Mouse (Mus musculus) CH12.LX (cell line): ENCODE results near the gene Cdh5. TPM values are rescaled to one million over a fixed set of nuclear protein-coding genes. Genes with fewer than 3 reads are reported as not detected.

Experiments used
- DNase-seq: peaks from one replicate; pipeline ENCODE4 v3.0.0-alpha.2; 2013; ENCODE audit errors: extremely low read depth
- H3K27ac ChIP-seq: 2 replicates; pipeline ENCODE4 v1.5.1; 2012; ENCODE audit warnings: low read depth, mild to moderate bottlenecking, control low read depth, moderate library complexity; ENCODE audit not compliant: insufficient read depth
- H3K27me3 ChIP-seq: replicated peaks from 2 replicates; pipeline ENCODE3; 2012; ENCODE audit warnings: inconsistent platforms
- H3K36me3 ChIP-seq, 2 experiments: replicated peaks in 1 of 2; 2 replicates each; pipeline versions ENCODE3 to v1.6.1; 2012; ENCODE audit warnings: inconsistent platforms in 1 of 2, low read length in 1 of 2, mild to moderate bottlenecking in 1 of 2, mixed read lengths in 1 of 2, moderate library complexity in 1 of 2; ENCODE audit not compliant: control insufficient read depth in 1 of 2, insufficient read depth in 1 of 2
- H3K4me1 ChIP-seq, 2 experiments: 2 replicates each; pipeline ENCODE4 v1.6.1; 2012; ENCODE audit warnings: inconsistent platforms in 1 of 2, moderate library complexity in 1 of 2; ENCODE audit not compliant: insufficient read depth in 2 of 2, control insufficient read depth in 1 of 2
- H3K4me2 ChIP-seq: 2 replicates; pipeline ENCODE4 v1.6.1; 2012; ENCODE audit warnings: low read depth, mild to moderate bottlenecking, control low read depth; ENCODE audit not compliant: poor library complexity, insufficient read depth, severe bottlenecking
- H3K4me3 ChIP-seq, 3 experiments: fragments of 150-350 bp in 1 of 3; sonication (generic) in 1 of 3; replicated peaks in 1 of 3; 2 replicates each; pipeline versions ENCODE3 to v1.5.1; 2011 to 2012; ENCODE audit warnings: low read depth in 2 of 3, low read length in 2 of 3, mild to moderate bottlenecking in 2 of 3, moderate library complexity in 2 of 3, control low read depth in 1 of 3, improper control_type of control experiment in 1 of 3, inconsistent platforms in 1 of 3, mixed read lengths in 1 of 3; ENCODE audit not compliant: poor library complexity in 1 of 3
- H3K79me2 ChIP-seq: replicated peaks from 2 replicates; pipeline ENCODE4 v1.6.1; 2012; ENCODE audit warnings: mild to moderate bottlenecking, moderate library complexity; ENCODE audit not compliant: control insufficient read depth, poor library complexity, insufficient read depth, severe bottlenecking; ENCODE audit errors: extremely low read depth
- H3K9ac ChIP-seq: 2 replicates; pipeline ENCODE4 v1.6.1; 2012; ENCODE audit warnings: low read depth, mild to moderate bottlenecking, control low read depth, moderate library complexity; ENCODE audit not compliant: insufficient read depth
- H3K9me3 ChIP-seq: replicated peaks from 2 replicates; pipeline ENCODE3; 2012; ENCODE audit warnings: low read length, inconsistent platforms, mixed read lengths
- BHLHE40 ChIP-seq: IDR thresholded peaks from 2 replicates; pipeline ENCODE4 v1.6.1; 2011; ENCODE audit warnings: mild to moderate bottlenecking, low read depth, low read length, improper control_type of control experiment
- CHD1 ChIP-seq: IDR thresholded peaks from 2 replicates; pipeline ENCODE4 v1.6.1; 2012; ENCODE audit warnings: low read depth, low read length, improper control_type of control experiment, inconsistent platforms
- CTCF ChIP-seq, 2 experiments: IDR thresholded peaks in 1 of 2; conservative IDR thresholded peaks in 1 of 2; 2 replicates each; pipeline ENCODE4 v1.5.1; 2011 to 2012; ENCODE audit warnings: low read depth in 2 of 2, low read length in 2 of 2, improper control_type of control experiment in 1 of 2, inconsistent platforms in 1 of 2, mild to moderate bottlenecking in 1 of 2, moderate library complexity in 1 of 2
- E2F4 ChIP-seq: IDR thresholded peaks from 2 replicates; pipeline ENCODE4 v1.6.1; 2011; ENCODE audit warnings: low read depth, low read length, improper control_type of control experiment; ENCODE audit not compliant: insufficient replicate concordance
- ELF1 ChIP-seq: IDR thresholded peaks from 2 replicates; pipeline ENCODE4 v1.6.1; 2014; ENCODE audit warnings: low read depth, mild to moderate bottlenecking, inconsistent platforms, low read length, improper control_type of control experiment
- ETS1 ChIP-seq: conservative IDR thresholded peaks from 2 replicates; pipeline ENCODE4 v1.6.1; 2012; ENCODE audit warnings: low read depth, mild to moderate bottlenecking, inconsistent platforms, low read length, improper control_type of control experiment, moderate library complexity
- HCFC1 ChIP-seq: IDR thresholded peaks from 2 replicates; pipeline ENCODE4 v1.6.1; 2012; ENCODE audit warnings: low read depth, mild to moderate bottlenecking, inconsistent platforms, low read length, improper control_type of control experiment
- IRF4 ChIP-seq: IDR thresholded peaks from 2 replicates; pipeline ENCODE4 v1.6.1; 2014; ENCODE audit warnings: low read depth, mild to moderate bottlenecking, inconsistent platforms, low read length, improper control_type of control experiment
- JUN ChIP-seq: IDR thresholded peaks from 2 replicates; pipeline ENCODE4 v1.6.1; 2011; ENCODE audit warnings: low read depth, mild to moderate bottlenecking, low read length, improper control_type of control experiment, moderate library complexity; ENCODE audit not compliant: insufficient read depth
- JUND ChIP-seq: conservative IDR thresholded peaks from 2 replicates; pipeline ENCODE4 v1.6.1; 2011; ENCODE audit warnings: low read depth, low read length, improper control_type of control experiment
- KAT2A ChIP-seq: IDR thresholded peaks from 2 replicates; pipeline ENCODE4 v1.6.1; 2012; ENCODE audit warnings: low read length, improper control_type of control experiment, inconsistent platforms; ENCODE audit not compliant: insufficient replicate concordance
- MAFK ChIP-seq: IDR thresholded peaks from 2 replicates; pipeline ENCODE4 v1.6.1; 2011; ENCODE audit warnings: low read length, improper control_type of control experiment; ENCODE audit not compliant: insufficient replicate concordance
- MAX ChIP-seq: IDR thresholded peaks from 2 replicates; pipeline ENCODE4 v1.6.1; 2011; ENCODE audit warnings: low read length, improper control_type of control experiment
- MEF2A ChIP-seq: IDR thresholded peaks from 2 replicates; pipeline ENCODE4 v1.6.1; 2014; ENCODE audit warnings: low read depth, mild to moderate bottlenecking, inconsistent platforms, low read length, improper control_type of control experiment, borderline replicate concordance
- MXI1 ChIP-seq: IDR thresholded peaks from 2 replicates; pipeline ENCODE4 v1.6.1; 2011; ENCODE audit warnings: mild to moderate bottlenecking, low read depth, low read length, improper control_type of control experiment
- MYC ChIP-seq: IDR thresholded peaks from 2 replicates; pipeline ENCODE4 v1.6.1; 2011; ENCODE audit warnings: low read depth, mild to moderate bottlenecking, improper control_type of control experiment, low read length
- NELFE ChIP-seq: IDR thresholded peaks from 2 replicates; pipeline ENCODE4 v1.6.1; 2011; ENCODE audit warnings: low read depth, low read length, improper control_type of control experiment
- NRF1 ChIP-seq: IDR thresholded peaks from 2 replicates; pipeline ENCODE4 v1.6.1; 2014; ENCODE audit warnings: low read depth, mild to moderate bottlenecking, inconsistent platforms, low read length, improper control_type of control experiment, moderate library complexity
- PAX5 ChIP-seq: IDR thresholded peaks from 2 replicates; pipeline ENCODE4 v1.6.1; 2012; ENCODE audit warnings: low read length, inconsistent platforms, mixed read lengths
- POLR2A ChIP-seq: IDR thresholded peaks from 2 replicates; pipeline ENCODE4 v1.6.1; 2011; ENCODE audit warnings: low read depth, mild to moderate bottlenecking, improper control_type of control experiment, low read length
- POLR2AphosphoS2 ChIP-seq: IDR thresholded peaks from 2 replicates; pipeline ENCODE4 v1.6.1; 2011; ENCODE audit warnings: low read depth, low read length, improper control_type of control experiment
- RAD21 ChIP-seq: IDR thresholded peaks from 2 replicates; pipeline ENCODE4 v1.6.1; 2011; ENCODE audit warnings: low read depth, mild to moderate bottlenecking, low read length, improper control_type of control experiment, moderate library complexity
- RCOR1 ChIP-seq: conservative IDR thresholded peaks from 2 replicates; pipeline ENCODE4 v1.6.1; 2012; ENCODE audit warnings: low read depth, mild to moderate bottlenecking, inconsistent platforms, low read length, improper control_type of control experiment
- SIN3A ChIP-seq: IDR thresholded peaks from 2 replicates; pipeline ENCODE4 v1.6.1; 2012; ENCODE audit warnings: low read length, improper control_type of control experiment, inconsistent platforms
- SMC3 ChIP-seq: IDR thresholded peaks from 2 replicates; pipeline ENCODE4 v1.6.1; 2011; ENCODE audit warnings: low read depth, low read length, improper control_type of control experiment
- TBP ChIP-seq: conservative IDR thresholded peaks from 2 replicates; pipeline ENCODE4 v1.6.1; 2011; ENCODE audit warnings: low read depth, low read length, improper control_type of control experiment
- TCF12 ChIP-seq: IDR thresholded peaks from 2 replicates; pipeline ENCODE4 v1.6.1; 2014; ENCODE audit warnings: low read depth, mild to moderate bottlenecking, inconsistent platforms, low read length, improper control_type of control experiment
- UBTF ChIP-seq: IDR thresholded peaks from 2 replicates; pipeline ENCODE4 v1.6.1; 2012; ENCODE audit warnings: low read depth, mild to moderate bottlenecking, inconsistent platforms, low read length, improper control_type of control experiment, moderate library complexity
- USF1 ChIP-seq: IDR thresholded peaks from 2 replicates; pipeline ENCODE4 v1.6.1; 2014; ENCODE audit warnings: low read depth, mild to moderate bottlenecking, inconsistent platforms, low read length, improper control_type of control experiment
- USF2 ChIP-seq: conservative IDR thresholded peaks from 2 replicates; pipeline ENCODE4 v1.6.1; 2011; ENCODE audit warnings: low read depth, low read length, improper control_type of control experiment
- ZC3H11A ChIP-seq: IDR thresholded peaks from 2 replicates; pipeline ENCODE4 v1.6.1; 2012; ENCODE audit warnings: low read depth, mild to moderate bottlenecking, inconsistent platforms, low read length, improper control_type of control experiment
- ZNF384 ChIP-seq: IDR thresholded peaks from 2 replicates; pipeline ENCODE4 v1.6.1; 2012; ENCODE audit warnings: low read depth, low read length, improper control_type of control experiment, inconsistent platforms
- dilution Hi-C: fragments of 300-500 bp; cut with MboI; formaldehyde crosslinking; loops from 2 replicates; pipeline ENCODE4 v1.14.3; 2020; ENCODE audit warnings: low sequenced_read_pairs; ENCODE audit not compliant: extremely low pct_unique_long_range_greater_than_20kb, extremely low pct_ligation_motif_present
- in situ Hi-C: fragments of 300-500 bp; cut with MboI; formaldehyde crosslinking; loops from 3 replicates; pipeline ENCODE4 v1.14.3; 2019; ENCODE audit warnings: low sequenced_read_pairs, low pct_ligation_motif_present, low pct_unique_long_range_greater_than_20kb, mixed read lengths
- polyA plus RNA-seq: library from polyadenylated mRNA; unstranded; fragments of >175 nt; gene quantifications from 2 replicates; pipeline ENCODE4 v1.2.1, GENCODE M21; 2012; ENCODE audit warnings: low read depth; ENCODE audit not compliant: insufficient read length
- total RNA-seq, 2 experiments: library from RNA; depleted of rRNA; stranded (reverse); fragments of 300-350 nt in 1 of 2; fragments of >200 nt in 1 of 2; gene quantifications; 2 replicates each; pipeline ENCODE4 v1.2.3; 2012 to 2014

The Cdh5 gene
- total and polyA plus RNA-seq, 3 experiments, result 0.25 to 1.8 (median 0.48) TPM

GRCm38 (mm10) chr8:104124534-104124933 lies 23.1 kb downstream of the Cdh5 start:
- H3K4me2 ChIP-seq, result no peak overlapping the region
- dilution Hi-C loops (no loop called here), in situ Hi-C loops (no loop called here)
- no peak overlapping the region for H3K4me3 ChIP-seq
- no peaks in the 10 kb centered on the region for H3K9me3 ChIP-seq
- H3K27me3 ChIP-seq, result no peaks in the 10 kb centered on the region
- no peak overlapping the region for H3K27ac ChIP-seq
- H3K4me1 ChIP-seq, result peaks cover 19 to 47% of the 10 kb centered on the region in 2 experiments
- no peak for DNase-seq
- TF ChIP-seq KAT2A, result no peak
- peak; percentile 62 for TF ChIP-seq RAD21
- no peak for TF ChIP-seq MEF2A
- no peak for TF ChIP-seq MAFK
- TF ChIP-seq CTCF (conservative IDR thresholded peaks at IDR 0.05 in 1 of 2, IDR thresholded peaks at IDR 0.05 in 1 of 2; ENCODE audit: low read depth in 2 of 2, low read length in 2 of 2), result peak in 1 of 2 experiments; percentile 63; a peak in 2 of 4 replicates
- TF ChIP-seq SMC3, result peak; percentile 52
- no peak for TF ChIP-seq RCOR1
- no peak for TF ChIP-seq ETS1
- no peak for TF ChIP-seq UBTF
- TF ChIP-seq ZNF384, result peak; percentile 91
- no peak for TF ChIP-seq MAX
- no peaks in the 10 kb centered on the region for H3K79me2 ChIP-seq
- H3K9ac ChIP-seq, result no peak overlapping the region
- H3K36me3 ChIP-seq, result peaks cover 0 to 5% of the 10 kb centered on the region in 2 experiments

GRCm38 (mm10) chr8:104127160-104127883 lies 25.9 kb downstream of the Cdh5 start:
- no peak overlapping the region for H3K9ac ChIP-seq
- no peaks in the 10 kb centered on the region for H3K79me2 ChIP-seq
- peaks cover 0 to 7% of the 10 kb centered on the region in 2 experiments for H3K36me3 ChIP-seq
- dilution Hi-C loops, result no loop called here
- H3K4me1 ChIP-seq, result peaks cover 19 to 67% of the 10 kb centered on the region in 2 experiments
- no peaks in the 10 kb centered on the region for H3K27me3 ChIP-seq
- H3K27ac ChIP-seq, result peak overlapping the region; percentile 74
- peak; percentile 88 for DNase-seq
- H3K4me3 ChIP-seq, result peak overlapping the region in 1 of 3 experiments; percentile 28
- in situ Hi-C loops, result no loop called here
- H3K9me3 ChIP-seq, result peaks cover 2% of the 10 kb centered on the region
- H3K4me2 ChIP-seq, result peak overlapping the region; percentile 43
- TF ChIP-seq MEF2A, result peak; percentile 98
- TF ChIP-seq ETS1, result peak; percentile 97
- peak; percentile 11; the same call in 1 of the 2 replicates for TF ChIP-seq JUN
- TF ChIP-seq ZC3H11A, result no peak
- no peak for TF ChIP-seq CHD1
- no peak for TF ChIP-seq MXI1
- no peak for TF ChIP-seq POLR2A
- TF ChIP-seq ELF1, result 0 out of 2 replicates have a peak, but pooled peaks have one; percentile 21
- TF ChIP-seq KAT2A, result no peak
- peak; percentile 51; the same call in 1 of the 2 replicates for TF ChIP-seq BHLHE40
- no peak for TF ChIP-seq MYC
- peak; percentile 94 for TF ChIP-seq TCF12
- peak; percentile 87 for TF ChIP-seq IRF4
- TF ChIP-seq SIN3A, result peak; percentile 49; the same call in 1 of the 2 replicates
- TF ChIP-seq JUND, result peak; percentile 23
- no peak for TF ChIP-seq USF2
- no peak for TF ChIP-seq E2F4
- TF ChIP-seq HCFC1, result peak; percentile 50
- TF ChIP-seq TBP, result 0 out of 2 replicates have a peak, but pooled peaks have one; percentile 31
- peak; percentile 24; the same call in 1 of the 2 replicates for TF ChIP-seq NELFE
- no peak for TF ChIP-seq USF1
- no peak for TF ChIP-seq NRF1
- TF ChIP-seq POLR2AphosphoS2, result no peak
- TF ChIP-seq PAX5, result no peak
- no peak for TF ChIP-seq CTCF (conservative IDR thresholded peaks at IDR 0.05 in 1 of 2, IDR thresholded peaks at IDR 0.05 in 1 of 2; ENCODE audit: low read depth in 2 of 2, low read length in 2 of 2)
